Mouse (Mus musculus) liver, embryonic 14.5 days (tissue): ENCODE results near the gene Stpg4. TPM values are rescaled to one million over a fixed set of nuclear protein-coding genes. Genes with fewer than 3 reads are reported as not detected.

ENCODE experiments used
- ATAC-seq: fragments of 200-750 bp; cut with Nextera tagmentation; 2 replicates; pipeline ENCODE4 v1.8.0; 2017; ENCODE audit warnings: moderate number of reproducible peaks, mild to moderate bottlenecking, moderate library complexity; ENCODE audit not compliant: insufficient read depth
- DNase-seq, 3 experiments: peaks; one replicate each; pipeline ENCODE4 v3.0.0-alpha.2; 2012 to 2013; ENCODE audit warnings: low read depth in 3 of 3, low spot score in 3 of 3
- H3K27ac ChIP-seq: fragments of 300-500 bp; sonication (generic); 2 replicates; pipeline ENCODE4 v1.5.1; 2014; ENCODE audit warnings: moderate library complexity, mild to moderate bottlenecking, control low read depth, inconsistent platforms
- H3K27me3 ChIP-seq: fragments of 300-500 bp; sonication (generic); 2 replicates; pipeline ENCODE4 v1.6.1; 2014; ENCODE audit warnings: mild to moderate bottlenecking, low read length, moderate library complexity; ENCODE audit not compliant: control insufficient read depth, insufficient read depth
- H3K36me3 ChIP-seq: fragments of 300-500 bp; sonication (generic); replicated peaks from 2 replicates; pipeline ENCODE4 v1.6.1; 2014; ENCODE audit warnings: low read depth; ENCODE audit not compliant: control insufficient read depth, insufficient read depth
- H3K4me1 ChIP-seq, 2 experiments: fragments of 200-500 bp in 1 of 2; fragments of 300-500 bp in 1 of 2; sonication (generic) in 1 of 2; replicated peaks; 2 replicates each; pipeline ENCODE4 v1.6.1; 2012 to 2014; ENCODE audit warnings: antibody characterized with exemption in 1 of 2, inconsistent platforms in 1 of 2, low read length in 1 of 2; ENCODE audit not compliant: control insufficient read depth in 2 of 2, insufficient read depth in 2 of 2
- H3K4me2 ChIP-seq: fragments of 300-500 bp; sonication (generic); 2 replicates; pipeline ENCODE4 v1.6.1; 2014; ENCODE audit warnings: low read depth, mild to moderate bottlenecking, control low read depth, moderate library complexity
- H3K4me3 ChIP-seq, 2 experiments: fragments of 200-500 bp in 1 of 2; fragments of 300-500 bp in 1 of 2; sonication (generic) in 1 of 2; 2 replicates each; pipeline ENCODE4 v1.5.1; 2012 to 2014; ENCODE audit warnings: low read depth in 2 of 2, low read length in 2 of 2, mild to moderate bottlenecking in 2 of 2, control low read depth in 1 of 2, inconsistent platforms in 1 of 2, moderate library complexity in 1 of 2; ENCODE audit not compliant: insufficient read depth in 1 of 2
- H3K9ac ChIP-seq: fragments of 300-500 bp; sonication (generic); replicated peaks from 2 replicates; pipeline ENCODE4 v1.6.1; 2014; ENCODE audit warnings: mild to moderate bottlenecking, control low read depth, moderate library complexity
- H3K9me3 ChIP-seq: fragments of 300-500 bp; sonication (generic); 2 replicates; pipeline ENCODE4 v1.6.1; 2016; ENCODE audit warnings: low read length, mixed read lengths; ENCODE audit not compliant: control insufficient read depth
- CTCF ChIP-seq: IDR thresholded peaks from 2 replicates; pipeline ENCODE4 v1.5.1; 2016; ENCODE audit warnings: antibody characterized with exemption, low read depth, control low read depth
- EP300 ChIP-seq: IDR thresholded peaks from 2 replicates; pipeline ENCODE4 v1.6.1; 2016; ENCODE audit warnings: antibody characterized with exemption, low read depth
- WGBS: fragments of 180-500 bp; shearing (Covaris S2); extraction: QIAGEN DNeasy Blood & Tissue Kit; methylation state at CpG from one replicate; pipeline ENCODE4 v1.1.7; 2014; ENCODE audit not compliant: insufficient replicate concordance; 5-methylcytosine and 5-hydroxymethylcytosine counted together
- polyA plus RNA-seq, 2 experiments: library from polyadenylated mRNA; depleted of rRNA in 1 of 2; stranded (reverse) in 1 of 2; unstranded in 1 of 2; fragments of >200 nt; fragmentation: Nextera tagmentation in 1 of 2; extraction: Ambion mirVana in 1 of 2; gene quantifications; 2 replicates each; pipeline versions ENCODE4 v1.2.1 to v1.2.3; 2012 to 2014

Stpg4 gene
- polyA plus RNA-seq, 2 experiments: not detected

GRCm38 (mm10) chr17:87369270-87369759 lies 58.2 kb downstream of the Stpg4 start:
- WGBS: 78% methylated on average over 18 of the region's 18 CpGs
- no peak for DNase-seq

DNA sequence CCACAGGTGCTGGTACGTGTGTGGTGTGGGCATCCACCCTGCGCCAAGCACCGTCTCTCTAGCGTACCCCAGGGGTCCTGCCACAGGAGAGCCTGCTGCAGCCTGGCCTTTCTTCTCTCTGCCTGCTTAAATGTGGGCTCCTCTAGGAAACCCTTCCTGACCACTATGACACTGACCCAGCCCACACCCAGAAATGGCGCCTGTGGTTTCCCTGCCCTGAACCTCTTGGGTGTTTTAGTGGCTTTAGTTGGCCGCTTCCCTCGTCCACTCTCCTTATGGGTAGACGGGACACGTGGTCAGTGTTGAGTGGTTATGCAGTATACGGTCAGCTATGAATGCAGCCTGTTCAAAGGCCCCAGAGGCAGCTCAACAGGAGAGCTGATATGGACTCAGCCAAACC lies 59.1 kb downstream of the Stpg4 start:
- no peak overlapping the region for H3K27ac ChIP-seq
- WGBS: 76% methylated on average over 10 of the region's 10 CpGs
- H3K9ac ChIP-seq: no peak overlapping the region
- H3K4me3 ChIP-seq: no peak overlapping the region
- DNase-seq (no peak), ATAC-seq (no peak)
- no peak overlapping the region for H3K4me2 ChIP-seq
- H3K9me3 ChIP-seq: no peaks in the 10 kb centered on the region
- H3K4me1 ChIP-seq: peaks cover 5 to 15% of the 10 kb centered on the region in 2 experiments; a peak in 3 of 4 replicates
- no peaks in the 10 kb centered on the region for H3K36me3 ChIP-seq
- H3K27me3 ChIP-seq: no peaks in the 10 kb centered on the region
- no peak for TF ChIP-seq EP300

More at GRCm38 (mm10) chr17:87369270-87369759, 58.2 kb downstream of the Stpg4 start:
- H3K4me1 ChIP-seq: peaks cover 5 to 14% of the 10 kb centered on the region in 2 experiments; a peak in 3 of 4 replicates
- H3K4me2 ChIP-seq: no peak overlapping the region
- no peaks in the 10 kb centered on the region for H3K27me3 ChIP-seq
- no peak overlapping the region for H3K4me3 ChIP-seq
- no peak for ATAC-seq
- H3K36me3 ChIP-seq: no peaks in the 10 kb centered on the region
- H3K27ac ChIP-seq: no peak overlapping the region
- H3K9me3 ChIP-seq: no peaks in the 10 kb centered on the region
- TF ChIP-seq EP300: no peak
- no peak for TF ChIP-seq CTCF
- H3K9ac ChIP-seq: no peak overlapping the region

DNA sequence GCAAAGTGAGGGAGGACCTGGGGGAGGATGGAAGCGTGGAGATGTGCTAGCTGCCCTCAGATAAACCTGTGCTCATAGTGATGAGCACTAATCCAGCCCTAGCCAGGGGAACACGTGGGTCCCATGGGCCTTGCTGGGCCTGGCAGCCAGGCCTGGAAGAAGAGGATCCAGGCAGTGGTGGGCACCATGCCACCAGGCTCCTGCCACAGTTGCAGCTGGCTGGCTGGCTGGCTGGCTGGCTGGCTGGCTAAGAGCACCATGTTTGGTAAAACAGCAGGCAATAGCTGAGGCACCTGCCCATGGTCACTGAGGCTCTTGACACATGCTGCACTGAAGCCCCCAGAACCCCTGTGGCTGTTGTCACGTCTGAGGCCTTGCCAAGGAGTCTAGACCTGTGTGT lies 59.9 kb downstream of the Stpg4 start:
- no peaks in the 10 kb centered on the region for H3K36me3 ChIP-seq
- H3K4me2 ChIP-seq: no peak overlapping the region
- WGBS: 40% methylated on average over 3 of the region's 3 CpGs
- TF ChIP-seq CTCF (no peak), EP300 (no peak)
- H3K9ac ChIP-seq: no peak overlapping the region
- H3K9me3 ChIP-seq: no peaks in the 10 kb centered on the region
- peaks cover 5 to 15% of the 10 kb centered on the region in 2 experiments; a peak in 3 of 4 replicates for H3K4me1 ChIP-seq
- no peak overlapping the region for H3K27ac ChIP-seq
- no peak for ATAC-seq
- DNase-seq: no peak
- no peak overlapping the region for H3K4me3 ChIP-seq
- H3K27me3 ChIP-seq: no peaks in the 10 kb centered on the region

- no peak for ATAC-seq
- Histone ChIP-seq H3K36me3 (no peaks in the 10 kb centered on the region), H3K27me3 (no peaks in the 10 kb centered on the region), H3K9me3 (no peaks in the 10 kb centered on the region), H3K4me3 (no peak overlapping the region), H3K4me1 (peaks cover 5 to 15% of the 10 kb centered on the region in 2 experiments; a peak in 3 of 4 replicates), H3K9ac (no peak overlapping the region), H3K4me2 (no peak overlapping the region), H3K27ac (no peak overlapping the region)
- TF ChIP-seq EP300 (no peak), CTCF (no peak)
- no peak for DNase-seq
- 52% methylated on average over 4 of the region's 4 CpGs for WGBS
Measured at GRCm38 (mm10) chr17:87367228-87367627, 60.3 kb downstream of the Stpg4 start.

DNA sequence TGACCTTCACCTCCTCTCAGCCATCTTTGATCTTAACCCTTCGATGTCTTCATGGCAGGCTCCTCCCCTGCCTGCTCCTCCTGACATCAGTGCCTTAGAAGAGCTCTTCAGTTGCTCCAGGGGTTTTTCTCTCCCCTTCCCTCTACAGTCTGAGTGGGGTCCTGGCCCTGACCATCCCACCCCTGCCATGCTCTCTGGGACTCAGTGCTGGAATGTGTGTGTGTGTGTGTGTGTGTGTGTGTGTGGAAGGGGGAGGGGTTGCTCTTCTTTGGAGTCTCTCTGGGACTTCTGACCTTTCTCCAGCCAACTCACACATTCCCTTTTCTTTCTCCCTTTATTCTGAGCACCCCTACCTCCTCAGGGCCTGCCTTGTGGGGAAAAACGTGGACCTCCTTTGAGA lies 61.0 kb downstream of the Stpg4 start:
- H3K27ac ChIP-seq: no peak overlapping the region
- H3K4me3 ChIP-seq: no peak overlapping the region
- WGBS: 57% methylated on average over 2 of the region's 2 CpGs
- peaks cover 5 to 15% of the 10 kb centered on the region in 2 experiments; a peak in 3 of 4 replicates for H3K4me1 ChIP-seq
- no peak for DNase-seq
- ATAC-seq: no peak
- no peak overlapping the region for H3K4me2 ChIP-seq
- H3K9me3 ChIP-seq: no peaks in the 10 kb centered on the region
- H3K9ac ChIP-seq: no peak overlapping the region
- no peaks in the 10 kb centered on the region for H3K27me3 ChIP-seq
- TF ChIP-seq EP300 (no peak), CTCF (no peak)
- H3K36me3 ChIP-seq: no peaks in the 10 kb centered on the region
